Mouse (Mus musculus) liver, adult 2 months (tissue): ENCODE data around the gene Hmcn2. TPM values are rescaled to one million over a fixed set of nuclear protein-coding genes. Genes with fewer than 3 reads are reported as not detected.

Experiments used
- DNase-seq: peaks from one replicate; pipeline ENCODE4 v3.0.0-alpha.2; 2011; ENCODE audit warnings: low read depth, low spot score; ENCODE audit errors: extremely low read depth
- H3K27ac ChIP-seq: fragments of 200-500 bp; replicated peaks from 2 replicates; pipeline ENCODE4 v1.5.1; 2012; ENCODE audit warnings: low read depth, mild to moderate bottlenecking, control low read depth, inconsistent platforms, low read length; ENCODE audit not compliant: insufficient read depth
- H3K27me3 ChIP-seq: fragments of 200-500 bp; 2 replicates; pipeline ENCODE4 v1.6.1; 2012; ENCODE audit warnings: mild to moderate bottlenecking, moderate library complexity, low read length, inconsistent platforms; ENCODE audit not compliant: control insufficient read depth, insufficient read depth
- H3K36me3 ChIP-seq: fragments of 200-500 bp; 2 replicates; pipeline ENCODE4 v1.6.1; 2012; ENCODE audit warnings: low read length, inconsistent platforms; ENCODE audit not compliant: control insufficient read depth, insufficient read depth
- H3K4me1 ChIP-seq: fragments of 200-500 bp; 2 replicates; pipeline ENCODE4 v1.6.1; 2011; ENCODE audit warnings: low read length; ENCODE audit not compliant: control insufficient read depth, insufficient read depth
- H3K4me3 ChIP-seq: fragments of 200-500 bp; 2 replicates; pipeline ENCODE4 v1.5.1; 2011; ENCODE audit warnings: low read depth, mild to moderate bottlenecking, control low read depth, low read length, moderate library complexity; ENCODE audit not compliant: insufficient read depth
- H3K79me2 ChIP-seq: fragments of 200-500 bp; 2 replicates; pipeline ENCODE4 v1.6.1; 2012; ENCODE audit warnings: inconsistent platforms, mild to moderate bottlenecking, low read length, moderate library complexity; ENCODE audit not compliant: control insufficient read depth, insufficient read depth
- H3K9ac ChIP-seq: fragments of 200-500 bp; 2 replicates; pipeline ENCODE4 v1.6.1; 2012; ENCODE audit warnings: low read depth, mild to moderate bottlenecking, control low read depth, inconsistent platforms, low read length
- CTCF ChIP-seq: fragments of 200-500 bp; IDR thresholded peaks from 2 replicates; pipeline ENCODE4 v1.5.1; 2011; ENCODE audit warnings: low read depth, low read length, control low read depth
- POLR2A ChIP-seq: fragments of 200-500 bp; IDR thresholded peaks from 2 replicates; pipeline ENCODE4 v1.6.1; 2011; ENCODE audit warnings: low read length, control low read depth; ENCODE audit not compliant: insufficient read depth; ENCODE audit errors: extremely low read depth
- WGBS: fragments of 180-500 bp; shearing (Covaris S2); methylation state at CpG from one replicate; pipeline ENCODE4 v1.1.7; 2018; 5-methylcytosine and 5-hydroxymethylcytosine counted together
- polyA plus RNA-seq: library from polyadenylated mRNA; depleted of rRNA; stranded (reverse); fragments of >200 nt; gene quantifications from 2 replicates; pipeline ENCODE4 v1.2.3, GENCODE M21; 2012; rRNA removed
- total RNA-seq: library from RNA; depleted of rRNA; stranded (reverse); fragments of >200 nt; gene quantifications from 2 replicates; pipeline ENCODE4 v1.2.3, GENCODE M21; 2014; rRNA removed

Gene Hmcn2
- total RNA-seq, result 0.46 and 0.60 TPM in 2 replicates
- polyA plus RNA-seq, result 1.8 TPM in 2 replicates

DNA sequence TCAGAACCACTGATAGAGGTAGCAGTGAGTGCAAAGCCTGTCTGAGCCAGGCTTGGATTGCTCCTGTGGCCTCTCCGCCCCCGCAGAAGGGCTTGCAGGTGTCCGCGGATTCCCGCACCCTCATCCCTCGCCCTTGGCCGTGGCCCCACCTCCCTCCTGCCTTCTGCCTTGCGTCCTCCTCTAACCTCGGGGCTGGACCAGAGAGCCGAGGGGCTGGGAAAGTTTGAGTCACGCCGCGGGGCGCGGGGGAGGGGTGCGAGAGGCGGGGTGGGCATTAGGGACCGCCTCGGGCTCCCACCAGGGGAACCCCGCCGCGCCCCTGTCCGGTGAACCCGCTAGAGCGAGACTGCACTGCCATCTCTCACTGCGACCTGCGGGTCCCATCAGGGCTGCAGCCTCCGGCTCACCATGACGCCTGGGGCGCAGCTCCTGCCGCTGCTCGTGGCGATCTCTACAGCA lies at the start of gene Hmcn2:
Hmcn2 (plus strand) TSS at position 409 of the 459 bp plus-strand sequence.
- H3K36me3 ChIP-seq, result no peaks in the 10 kb centered on the region
- H3K4me1 ChIP-seq, result no peaks in the 10 kb centered on the region
- no peak for DNase-seq
- H3K79me2 ChIP-seq, result no peaks in the 10 kb centered on the region
- TF ChIP-seq CTCF (no peak), POLR2A (no peak)
- H3K27ac ChIP-seq, result no peak within 1 kb of the TSS
- WGBS, result 4% methylated on average over 33 of the region's 33 CpGs
- H3K9ac ChIP-seq, result no peak within 1 kb of the TSS
- H3K27me3 ChIP-seq, result peaks cover 6% of the 10 kb centered on the region
- H3K4me3 ChIP-seq, result no peak within 1 kb of the TSS

DNA sequence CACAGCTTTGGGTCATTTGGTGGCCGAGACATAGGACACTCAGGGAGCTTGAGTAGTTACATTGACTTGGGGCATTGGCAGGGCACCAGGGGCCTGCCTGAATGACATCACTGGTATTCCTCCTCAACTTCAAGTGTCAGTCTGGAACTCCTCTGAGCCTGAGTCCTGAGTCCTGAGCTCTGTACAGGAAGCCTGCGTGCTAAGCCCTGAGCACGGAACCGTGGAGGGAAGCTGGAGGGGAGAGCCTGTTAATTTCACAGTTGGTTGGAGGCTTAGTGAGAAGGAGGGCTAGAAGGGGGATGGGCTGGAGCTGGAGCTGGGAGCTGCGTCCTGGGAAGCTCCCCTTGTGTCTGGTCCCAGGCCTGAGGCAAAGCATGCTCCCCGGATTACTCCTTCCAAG lies 46.8 kb upstream of the Hmcn2 start:
- H3K4me3 ChIP-seq, result no peak overlapping the region
- whole genome bisulfite sequencing, result 76% methylated on average over 6 of the region's 6 CpGs
- H3K4me1 ChIP-seq, result no peaks in the 10 kb centered on the region
- no peak overlapping the region for H3K27ac ChIP-seq
- H3K27me3 ChIP-seq, result no peaks in the 10 kb centered on the region
- no peaks in the 10 kb centered on the region for H3K36me3 ChIP-seq
- H3K79me2 ChIP-seq, result no peaks in the 10 kb centered on the region
- no peak overlapping the region for H3K9ac ChIP-seq
- no peak for DNase-seq
- TF ChIP-seq CTCF (no peak), POLR2A (no peak)

GRCm38 (mm10) chr2:31268631-31269030 lies 45.6 kb upstream of the Hmcn2 start:
- H3K4me3 ChIP-seq, result no peak overlapping the region
- 55% methylated on average over 5 of the region's 5 CpGs for WGBS
- no peak for TF ChIP-seq POLR2A
- TF ChIP-seq CTCF, result no peak
- no peaks in the 10 kb centered on the region for H3K79me2 ChIP-seq
- H3K9ac ChIP-seq, result no peak overlapping the region
- no peaks in the 10 kb centered on the region for H3K36me3 ChIP-seq
- no peak for DNase-seq
- H3K27me3 ChIP-seq, result no peaks in the 10 kb centered on the region
- H3K27ac ChIP-seq, result no peak overlapping the region
- H3K4me1 ChIP-seq, result no peaks in the 10 kb centered on the region

DNA sequence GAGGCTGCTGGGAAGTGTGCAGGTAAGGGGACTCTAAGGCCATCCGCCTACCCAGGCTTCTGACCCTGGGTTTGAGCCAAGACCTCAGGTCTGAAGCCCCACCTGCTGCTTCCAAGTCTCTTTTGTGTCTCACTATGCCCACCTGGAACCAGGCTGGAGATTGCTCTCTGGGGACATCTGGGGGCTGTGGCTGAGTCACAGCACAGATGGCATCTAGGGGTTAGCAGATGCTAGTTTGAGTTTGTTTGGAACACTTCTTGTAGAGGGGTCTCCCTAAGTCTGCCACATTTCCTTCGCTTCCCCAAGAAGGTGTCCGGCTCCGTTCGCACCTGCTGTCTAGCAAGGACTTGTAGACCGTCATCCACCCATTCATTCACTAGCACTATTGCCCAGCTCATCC lies 45.0 kb upstream of the Hmcn2 start:
- H3K9ac ChIP-seq, result no peak overlapping the region
- H3K4me1 ChIP-seq, result no peaks in the 10 kb centered on the region
- TF ChIP-seq CTCF (no peak), POLR2A (no peak)
- no peaks in the 10 kb centered on the region for H3K79me2 ChIP-seq
- H3K4me3 ChIP-seq, result no peak overlapping the region
- no peaks in the 10 kb centered on the region for H3K36me3 ChIP-seq
- no peak overlapping the region for H3K27ac ChIP-seq
- 92% methylated on average over 6 of the region's 6 CpGs for WGBS
- no peak for DNase-seq
- no peaks in the 10 kb centered on the region for H3K27me3 ChIP-seq

DNA sequence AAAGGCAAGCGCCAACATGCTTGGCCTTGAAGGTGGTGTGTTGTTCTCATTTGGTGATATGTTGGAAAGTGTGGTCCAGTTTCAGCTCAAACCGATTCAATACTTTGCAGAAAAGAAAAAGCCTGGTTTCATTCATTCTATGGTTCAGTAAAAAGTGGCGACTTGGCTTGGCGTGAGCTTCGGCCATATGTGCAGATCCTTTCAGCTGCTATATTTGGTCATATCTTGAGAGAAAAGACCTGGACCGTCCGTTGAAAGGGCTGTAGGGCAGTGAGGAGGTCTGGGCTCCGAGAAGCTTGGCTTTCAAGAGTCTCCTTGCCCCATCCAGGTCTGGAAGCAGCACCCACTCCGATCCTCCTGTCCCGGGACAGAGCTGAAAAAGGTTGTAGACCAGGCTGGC lies 44.4 kb upstream of the Hmcn2 start:
- no peaks in the 10 kb centered on the region for H3K79me2 ChIP-seq
- no peaks in the 10 kb centered on the region for H3K4me1 ChIP-seq
- H3K27ac ChIP-seq, result no peak overlapping the region
- WGBS, result 91% methylated on average over 10 of the region's 10 CpGs
- no peak overlapping the region for H3K4me3 ChIP-seq
- DNase-seq, result no peak
- no peak overlapping the region for H3K9ac ChIP-seq
- H3K36me3 ChIP-seq, result no peaks in the 10 kb centered on the region
- H3K27me3 ChIP-seq, result no peaks in the 10 kb centered on the region
- TF ChIP-seq CTCF, result no peak
- TF ChIP-seq POLR2A, result no peak

DNA sequence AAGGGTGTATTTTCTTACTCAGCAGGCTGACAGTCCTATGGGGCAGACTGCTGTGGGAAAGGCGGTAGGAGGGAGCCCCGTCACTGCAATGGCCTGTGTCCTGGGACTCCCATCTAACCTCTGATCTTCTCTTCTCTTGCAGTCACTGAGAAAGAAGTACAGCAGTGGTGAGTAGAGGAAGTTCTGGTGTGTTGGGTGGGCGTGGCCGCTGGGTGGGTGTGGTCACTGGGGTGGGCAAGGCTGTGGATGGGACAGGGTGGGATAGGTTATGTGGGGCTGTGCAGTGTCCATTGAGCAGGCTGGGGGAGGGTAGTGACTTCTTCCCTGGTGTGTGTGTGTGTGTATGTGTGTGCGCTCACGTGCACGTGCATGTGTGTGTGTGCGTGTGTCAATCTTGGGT lies 43.7 kb upstream of the Hmcn2 start:
- DNase-seq, result no peak
- no peak for TF ChIP-seq CTCF
- TF ChIP-seq POLR2A, result no peak
- Histone ChIP-seq H3K36me3 (no peaks in the 10 kb centered on the region), H3K4me1 (no peaks in the 10 kb centered on the region), H3K27ac (no peak overlapping the region), H3K4me3 (no peak overlapping the region), H3K9ac (no peak overlapping the region), H3K27me3 (no peaks in the 10 kb centered on the region), H3K79me2 (no peaks in the 10 kb centered on the region)
- 89% methylated on average over 8 of the region's 8 CpGs for WGBS
